Mouse (Mus musculus) adrenal gland, postnatal 14 days (tissue): ENCODE results near the gene Gtf2h4. TPM values are rescaled to one million over a fixed set of nuclear protein-coding genes. Genes with fewer than 3 reads are reported as not detected.

Experiments used
- DNase-seq: peaks from one replicate; pipeline ENCODE4 v3.0.0; 2021; ENCODE audit warnings: mixed read lengths
- total RNA-seq: library from RNA; stranded (reverse); gene quantifications from 2 replicates; pipeline ENCODE4 v1.2.3, GENCODE M21; 2021

The Gtf2h4 gene
- total RNA-seq, 1 experiment from 2014 or later: 24.3 TPM

DNA sequence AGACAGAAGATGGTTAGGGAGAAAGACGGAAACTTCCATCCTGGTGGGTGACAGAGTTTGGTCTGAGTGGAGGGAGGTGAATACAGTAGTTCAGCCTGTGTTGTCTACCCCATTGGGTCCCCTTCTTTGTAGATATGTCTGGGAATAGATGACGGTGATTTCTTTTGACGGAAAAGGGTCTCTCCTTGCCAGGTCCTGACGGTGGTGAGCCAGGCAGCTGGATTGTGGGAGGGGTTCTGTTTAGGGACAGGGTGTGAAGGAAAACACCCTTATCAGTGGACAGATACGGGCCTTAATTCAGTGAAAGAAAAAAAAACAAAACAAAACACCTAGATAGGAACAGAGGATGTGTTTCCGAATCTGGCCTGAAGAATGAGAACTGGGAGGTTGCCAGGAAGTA, 34.2 kb downstream of the Gtf2h4 start:
- DNase-seq: no peak

DNA sequence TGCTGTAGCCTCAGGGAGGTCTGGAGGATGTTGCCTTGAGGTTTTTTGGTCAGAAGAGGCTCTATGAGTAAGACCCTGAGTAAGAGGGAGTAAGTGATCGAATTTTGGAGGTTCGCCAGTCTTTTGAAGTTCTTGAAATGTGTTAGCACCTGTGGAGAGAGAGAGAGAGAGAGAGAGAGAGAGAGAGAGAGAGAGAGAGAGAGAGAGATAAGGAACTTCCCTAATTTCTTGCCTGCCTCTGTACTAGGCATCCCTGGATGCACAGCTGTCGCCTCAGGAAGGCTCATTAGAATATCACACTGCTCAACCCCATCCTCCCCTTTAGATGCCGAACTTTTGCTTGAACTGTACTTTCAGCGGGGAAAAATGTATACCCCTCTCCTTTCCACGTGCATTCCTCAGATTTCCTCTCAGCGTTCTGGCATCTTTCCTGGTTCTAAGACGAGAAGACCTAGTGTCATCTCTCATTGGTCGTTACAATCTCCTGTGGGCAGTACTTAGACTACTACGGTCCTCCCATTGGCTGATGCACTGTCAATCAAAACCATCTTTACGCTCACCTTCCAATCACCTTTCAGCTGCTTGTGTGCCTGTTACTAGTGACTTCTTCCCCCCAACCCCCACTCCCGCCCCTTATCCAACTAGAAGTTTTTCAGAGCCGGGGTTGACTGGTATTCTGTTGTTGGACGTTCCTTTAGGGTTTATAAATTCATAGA, 34.9 kb downstream of the Gtf2h4 start:
- peak; percentile 76 for DNase-seq

DNA sequence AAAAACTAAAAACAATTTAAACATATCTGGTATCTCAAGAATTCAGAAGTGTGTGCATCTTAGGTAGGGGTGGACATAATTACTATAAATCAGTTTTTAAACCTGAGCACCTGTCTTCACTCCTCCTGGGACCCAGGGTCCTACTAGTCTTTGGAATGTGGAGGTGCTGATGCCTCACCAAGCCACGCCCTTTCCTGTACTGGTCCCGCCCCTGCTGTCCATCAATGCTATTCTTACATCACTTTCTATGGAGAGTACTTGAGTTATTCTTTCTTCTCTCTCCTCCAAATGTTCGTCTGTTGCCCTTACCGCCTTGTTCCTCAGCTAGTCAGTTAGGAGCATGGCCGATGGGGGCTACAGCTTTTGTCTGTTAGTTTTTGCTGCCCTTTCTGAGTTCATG, 37.2 kb downstream of the Gtf2h4 start:
- peak; percentile 44 for DNase-seq

DNA sequence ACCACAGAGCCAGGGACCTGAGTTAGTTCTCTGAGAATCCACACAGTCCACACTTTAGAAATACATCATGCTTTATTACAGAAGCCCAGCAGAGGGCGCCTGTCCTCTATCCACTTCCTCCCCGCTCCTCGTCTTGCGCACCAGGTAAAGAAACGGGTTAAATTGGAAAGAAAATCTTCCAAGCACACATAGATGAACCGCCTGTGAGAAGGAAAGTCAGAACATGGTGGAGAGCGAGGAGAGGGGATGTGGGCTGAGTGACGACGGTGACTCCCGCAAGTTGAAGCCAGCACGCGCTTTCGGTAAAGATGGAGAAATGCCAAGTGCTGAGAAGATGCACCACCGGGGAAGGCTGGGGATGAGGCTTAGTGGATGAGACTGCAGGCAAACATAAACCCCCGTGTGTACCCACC, 37.8 kb downstream of the Gtf2h4 start:
- DNase-seq: peak; percentile 74

DNA sequence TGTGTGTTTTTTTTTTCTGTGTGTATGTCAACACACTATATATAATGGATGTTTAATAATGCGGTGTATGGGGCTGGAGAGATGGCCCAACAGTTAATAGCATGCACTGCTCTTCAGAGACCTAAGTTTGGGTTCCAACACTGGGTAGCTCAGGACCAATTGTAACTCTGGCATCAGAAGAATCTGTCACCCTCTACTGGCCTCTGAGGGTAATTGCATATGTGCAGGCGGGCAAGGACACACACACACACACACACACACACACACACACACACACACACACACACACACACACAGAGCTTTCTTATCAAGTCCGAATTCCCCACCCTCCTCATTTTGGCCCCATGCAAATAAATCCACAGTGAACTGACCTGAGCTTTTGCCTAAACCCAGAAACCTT, 38.3 kb downstream of the Gtf2h4 start:
- DNase-seq: no peak

DNA sequence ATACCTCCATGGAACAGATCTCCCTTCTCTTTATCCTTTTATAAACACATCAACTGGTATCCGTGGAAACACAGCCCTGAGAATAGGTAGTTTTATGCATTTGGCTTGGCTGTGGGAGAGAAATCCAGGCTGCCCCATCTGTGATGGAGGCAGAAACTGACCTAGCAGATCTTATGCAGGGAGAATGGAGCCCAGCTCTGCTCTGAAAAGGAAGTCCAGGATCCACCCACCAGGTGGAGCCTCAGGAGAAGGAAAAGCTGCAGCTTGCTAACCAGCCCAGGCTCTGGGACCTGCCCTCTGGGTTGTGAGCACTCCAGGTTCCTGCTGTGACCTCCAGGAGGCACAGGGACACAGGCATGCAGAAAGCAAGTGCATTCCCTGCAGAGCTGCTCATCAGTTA, 39.5 kb downstream of the Gtf2h4 start:
- peak; percentile 45 for DNase-seq

DNA sequence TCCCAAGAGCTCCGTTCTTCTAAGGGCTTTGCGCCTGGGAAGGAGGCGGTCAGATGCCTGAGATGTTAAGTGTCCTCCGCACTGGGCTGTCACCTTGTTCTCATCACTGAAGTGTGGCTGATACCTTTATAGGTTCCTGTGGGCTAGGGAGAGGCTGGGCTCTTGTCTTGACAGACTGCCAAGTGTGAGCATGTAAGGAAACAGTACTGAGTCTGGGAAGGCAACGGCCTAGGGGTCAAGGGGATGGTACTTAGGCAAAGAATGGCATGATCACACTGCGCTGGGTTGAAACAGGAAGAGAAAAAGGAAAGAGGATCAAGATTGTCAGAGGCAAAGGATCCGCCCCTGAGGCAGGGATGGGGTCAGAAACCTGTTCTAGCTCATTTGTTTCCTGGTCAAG, 47.0 kb downstream of the Gtf2h4 start, which contains the start of gene Gm9573:
TSS of gene Gm9573 (minus strand) at position 101 of the 400 bp plus-strand sequence.
- DNase-seq: no peak

Other genes with a start within 250 kb of the Gtf2h4 start
- gene H2-Q6, start 248.9 kb downstream of the Gtf2h4 start, total RNA-seq: 0.74 and 7.4 TPM in 2 replicates
- 2.7 and 11.1 TPM in 2 replicates for gene H2-Q7, start 234.6 kb downstream of the Gtf2h4 start, total RNA-seq
- gene H2-Q10, start 203.7 kb downstream of the Gtf2h4 start, total RNA-seq: 4.4 and 61.3 TPM in 2 replicates
- 0.26 and 0.45 TPM in 2 replicates for gene Pou5f1, start 167.7 kb downstream of the Gtf2h4 start, total RNA-seq
- 19.9 and 21.4 TPM in 2 replicates for gene Tcf19, start 156.9 kb downstream of the Gtf2h4 start, total RNA-seq
- gene Cchcr1, start 156.6 kb downstream of the Gtf2h4 start, total RNA-seq: 12.0 and 14.3 TPM in 2 replicates
- not detected in 2 replicates for gene Psors1c2, start 140.5 kb downstream of the Gtf2h4 start, total RNA-seq
- gene Cdsn, start 121.6 kb downstream of the Gtf2h4 start, total RNA-seq: 0.23 and 0.37 TPM in 2 replicates
- gene 2300002M23Rik, start 106.3 kb downstream of the Gtf2h4 start, total RNA-seq: not detected in 2 replicates
- not detected in 2 replicates for gene Sfta2, start 72.2 kb downstream of the Gtf2h4 start, total RNA-seq
- not detected in 2 replicates for gene Gm9573, start 47.1 kb downstream of the Gtf2h4 start, total RNA-seq
- not detected in 2 replicates for gene Mucl3, start 30.0 kb downstream of the Gtf2h4 start, total RNA-seq
- 49.6 and 52.0 TPM in 2 replicates for gene Vars2, start 6.1 kb downstream of the Gtf2h4 start, total RNA-seq
- gene Ddr1, start 30.9 kb upstream of the Gtf2h4 start, total RNA-seq: 36.3 and 36.4 TPM in 2 replicates
- gene Ier3, start 147.9 kb upstream of the Gtf2h4 start, total RNA-seq: 12.7 and 26.3 TPM in 2 replicates
- 52.4 and 59.5 TPM in 2 replicates for gene Flot1, start 149.5 kb upstream of the Gtf2h4 start, total RNA-seq
- gene Tubb5, start 164.6 kb upstream of the Gtf2h4 start, total RNA-seq: 285 and 320 TPM in 2 replicates
- 20.6 and 21.9 TPM in 2 replicates for gene Mdc1, start 167.8 kb upstream of the Gtf2h4 start, total RNA-seq
- 10.6 and 15.9 TPM in 2 replicates for gene Nrm, start 187.6 kb upstream of the Gtf2h4 start, total RNA-seq
- gene Ppp1r18, start 191.9 kb upstream of the Gtf2h4 start, total RNA-seq: 29.5 and 44.4 TPM in 2 replicates
- gene Dhx16, start 206.1 kb upstream of the Gtf2h4 start, total RNA-seq: 40.2 and 41.1 TPM in 2 replicates
- 73.6 and 79.5 TPM in 2 replicates for gene 2310061I04Rik, start 223.7 kb upstream of the Gtf2h4 start, total RNA-seq
- gene Atat1, start 236.3 kb upstream of the Gtf2h4 start, total RNA-seq: 29.0 and 31.5 TPM in 2 replicates
- 108 and 114 TPM in 2 replicates for gene Mrps18b, start 242.7 kb upstream of the Gtf2h4 start, total RNA-seq
- 91.4 and 97.7 TPM in 2 replicates for gene Ppp1r10, start 242.7 kb upstream of the Gtf2h4 start, total RNA-seq